Mouse (Mus musculus) cerebellum, adult 2 months (tissue): ENCODE results near the gene 4930548H24Rik.

Source experiments
- CTCF ChIP-seq: fragments of 200-500 bp; IDR thresholded peaks from 2 replicates; pipeline ENCODE4 v1.5.1; 2011; ENCODE audit warnings: low read depth, mild to moderate bottlenecking, control low read depth, low read length, moderate library complexity, borderline replicate concordance; ENCODE audit not compliant: insufficient read depth
- POLR2A ChIP-seq: fragments of 200-500 bp; IDR thresholded peaks from 2 replicates; pipeline ENCODE4 v1.6.1; 2011; ENCODE audit warnings: low read length, control low read depth, borderline replicate concordance; ENCODE audit not compliant: insufficient read depth

DNA sequence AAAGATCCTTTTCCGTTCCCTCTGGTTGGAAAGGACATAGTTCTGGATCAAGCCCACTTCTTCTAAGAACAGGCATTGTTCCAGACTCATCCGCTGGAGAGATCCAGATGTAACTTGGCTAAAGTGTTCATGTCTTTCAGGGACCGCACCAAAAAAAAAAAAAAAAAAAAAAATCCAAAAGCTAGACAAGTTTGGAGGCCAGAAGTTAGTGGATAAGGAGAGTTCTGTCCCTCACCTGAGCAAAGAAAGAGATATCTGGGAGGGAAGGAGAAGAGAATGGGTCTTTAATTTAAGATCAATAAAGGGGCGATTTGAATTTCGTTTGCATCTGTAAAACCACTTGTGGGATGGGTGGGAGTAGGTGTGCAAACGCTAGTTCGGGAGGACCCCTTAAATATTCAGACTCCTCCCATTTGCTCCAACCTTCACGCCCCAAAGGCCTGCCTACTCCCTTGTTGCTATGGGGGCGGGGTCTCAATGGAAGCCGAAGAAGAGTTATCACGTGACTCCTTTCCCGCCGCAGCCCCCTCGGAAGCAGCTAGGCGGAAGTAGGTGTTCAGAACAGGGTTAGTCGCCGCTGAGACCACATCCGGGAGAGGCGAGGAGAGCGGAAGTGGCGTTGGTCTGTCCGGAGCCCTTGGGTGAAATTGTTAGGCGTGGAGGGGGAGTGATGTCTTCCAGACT lies 33.5 kb upstream of the 4930548H24Rik start, which contains the start of gene Zfp512:
- no peak for TF ChIP-seq CTCF
- TF ChIP-seq POLR2A = peak; percentile 44; the same call in 1 of the 2 replicates
